Mouse (Mus musculus) kidney, adult 9 months (tissue): ENCODE data around the gene Olfr446.

Experiments
- DNase-seq: peaks from one replicate; pipeline ENCODE4 v3.0.0; 2022

Olfr446 gene

DNA sequence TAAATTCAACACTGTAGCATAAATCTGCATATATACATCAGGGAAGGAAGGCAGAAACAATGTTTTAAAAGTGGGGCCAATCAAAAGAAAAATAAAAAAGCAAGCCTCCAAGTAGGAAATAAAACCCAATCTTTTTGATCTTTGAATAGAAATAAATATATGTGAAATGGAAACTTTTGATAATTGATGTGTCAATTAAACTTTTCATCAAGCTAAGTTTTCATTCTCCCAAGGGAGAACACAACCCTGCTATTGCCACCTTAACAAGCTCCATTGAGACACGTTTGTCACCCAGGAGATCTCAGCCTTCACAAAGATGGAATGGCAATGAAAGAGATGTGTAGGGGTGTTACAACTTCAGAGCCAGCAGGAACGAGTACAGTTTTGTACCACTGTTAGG, at the start of gene Olfr446:
Gene Olfr446, plus strand, starts transcription at position 301 of the 400 bp plus-strand sequence.
- no peak for DNase-seq

DNA sequence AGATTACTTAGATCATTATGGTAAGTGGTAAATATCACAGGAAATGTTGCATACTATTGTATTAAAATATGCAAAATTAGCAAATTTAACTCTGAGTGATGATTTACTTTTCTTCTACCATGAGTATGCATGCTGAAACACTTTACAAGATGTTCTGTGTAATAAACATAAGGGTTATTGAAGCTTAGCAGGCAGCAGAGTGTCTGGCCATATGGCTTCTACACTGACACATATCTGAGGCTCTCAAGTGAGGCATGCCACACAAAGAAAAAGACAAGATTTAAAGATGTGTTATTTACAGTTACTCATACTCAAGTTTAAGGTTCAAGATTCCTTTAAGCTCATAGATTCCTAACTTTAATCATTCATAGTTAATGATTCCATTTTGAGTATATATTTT, 44.9 kb upstream of the Olfr446 start:
- no peak for DNase-seq

DNA sequence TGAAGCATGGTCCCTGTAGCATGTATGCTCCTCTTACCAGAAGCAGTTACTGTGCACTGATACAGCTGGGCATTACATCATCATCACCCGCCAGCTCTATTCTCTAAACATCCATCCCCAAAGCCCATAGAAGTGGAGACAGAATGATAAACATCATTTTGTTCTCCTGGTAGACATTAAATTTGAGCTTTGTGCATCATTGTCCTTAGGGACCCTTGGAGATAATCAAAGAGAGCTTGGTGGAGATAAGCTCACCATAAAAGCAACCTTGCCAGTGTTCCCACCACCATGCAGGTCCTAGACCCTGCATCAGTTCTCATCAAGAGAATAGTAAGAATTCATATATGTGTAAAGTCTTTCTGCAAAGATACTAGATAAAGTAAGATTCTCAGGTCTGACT, 31.0 kb upstream of the Olfr446 start, which contains the start of gene Olfr448:
Gene Olfr448, plus strand, starts transcription at position 301 of the 400 bp plus-strand sequence.
- no peak for DNase-seq

DNA sequence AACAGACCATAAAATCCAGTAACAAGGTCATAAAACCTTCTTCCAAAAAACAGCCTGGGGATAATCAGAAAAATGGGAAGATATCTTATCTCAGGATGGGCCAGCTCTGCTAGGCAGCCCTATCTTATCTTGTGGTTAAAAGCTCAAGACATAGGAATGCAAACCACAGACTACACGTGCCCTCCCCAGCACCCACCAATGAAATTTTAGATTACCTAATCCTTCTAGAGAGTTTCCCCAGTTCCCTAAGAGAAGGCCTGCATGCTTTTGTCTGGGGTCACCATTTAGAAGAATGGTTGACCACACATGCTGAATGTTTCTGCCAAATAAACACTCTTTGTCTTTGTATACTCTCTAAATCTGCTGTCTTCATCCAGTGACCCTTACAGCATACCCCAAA, 20.8 kb upstream of the Olfr446 start:
- DNase-seq: no peak

DNA sequence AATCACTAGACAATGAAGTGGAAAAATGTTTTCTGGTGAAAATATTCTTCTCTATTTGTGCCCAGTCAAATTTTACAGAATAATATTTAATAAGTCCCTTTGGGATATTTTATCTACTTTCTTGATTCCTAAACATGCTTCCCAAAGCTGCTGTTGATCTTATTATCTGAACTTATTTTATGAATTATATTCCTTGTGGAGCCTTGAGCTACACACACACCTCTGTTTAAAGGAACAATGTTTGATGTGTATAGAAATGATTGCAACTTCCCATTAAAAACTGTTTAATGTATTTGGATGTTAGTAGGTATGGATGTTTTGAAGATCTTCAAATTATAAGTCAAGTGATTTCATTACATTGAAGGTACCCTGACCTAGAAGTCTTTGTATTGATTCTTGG, 12.6 kb upstream of the Olfr446 start, which contains the start of gene Olfr447:
Gene Olfr447, plus strand, starts transcription at position 301 of the 400 bp plus-strand sequence.
- no peak for DNase-seq

DNA sequence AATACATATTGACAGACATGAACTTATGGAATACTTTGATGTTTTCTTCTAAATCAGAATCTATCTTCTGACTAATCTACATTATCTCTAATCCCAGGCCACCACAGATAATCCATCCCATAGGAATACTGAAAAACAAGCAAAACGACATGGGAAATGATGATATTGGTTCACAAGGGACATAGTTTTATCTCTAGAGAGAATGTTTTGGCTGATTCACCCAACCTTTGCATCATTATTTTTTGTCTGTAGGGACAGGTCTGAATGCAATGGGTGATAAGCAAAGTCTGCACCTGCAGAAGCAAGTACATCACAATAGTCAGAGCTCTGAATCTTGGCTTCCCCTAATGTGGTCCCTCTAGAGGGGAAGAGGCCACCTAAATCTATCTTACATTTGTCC, 27.6 kb downstream of the Olfr446 start, which contains the start of gene Olfr444:
Gene Olfr444, plus strand, starts transcription at position 301 of the 400 bp plus-strand sequence.
- DNase-seq: no peak

DNA sequence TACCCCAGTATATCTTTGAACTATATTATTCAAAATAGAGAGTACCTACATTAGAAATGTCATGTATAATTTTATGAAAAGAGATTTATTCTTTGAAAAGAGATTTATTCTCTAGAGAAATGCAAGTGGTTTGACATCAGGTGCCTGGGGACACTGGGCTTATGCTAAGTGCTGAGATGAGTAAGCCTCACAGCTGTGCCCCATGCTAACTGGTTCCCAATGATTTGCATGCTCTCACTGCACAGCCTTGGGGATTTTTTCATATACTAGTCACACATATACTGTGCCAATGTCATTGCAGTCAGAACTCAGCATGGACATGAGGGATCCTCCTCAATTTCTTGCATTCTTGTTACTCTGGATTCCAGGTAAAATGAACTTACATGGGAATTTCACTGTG, 59.2 kb downstream of the Olfr446 start:
- DNase-seq: no peak
